Mouse (Mus musculus) left cerebral cortex, postnatal 10 days (tissue): Measurements from ENCODE around the gene Nsg2. TPM values are rescaled to one million over a fixed set of nuclear protein-coding genes. Genes with fewer than 3 reads are reported as not detected.
A peak's percentile ranks its signal among the peaks of the same experiment; 100 is the strongest.

Experiments used
- DNase-seq, 2 experiments: peaks; one replicate each; pipeline ENCODE4 v3.0.0; 2021 to 2022; ENCODE audit warnings: low spot score in 2 of 2, mixed read lengths in 1 of 2; ENCODE audit errors: extremely low spot score in 1 of 2
- intact Hi-C: fragments of 180-260 bp; cut with DNase I; formaldehyde crosslinking; loops from one replicate; pipeline ENCODE4 v1.15.1; 2025
- total RNA-seq, 2 experiments: library from RNA; stranded (reverse); gene quantifications; 2 replicates each; pipeline ENCODE4 v1.2.3; 2021

Gene Nsg2
- total RNA-seq, 2 experiments from 2014 or later = 873 to 894 TPM

GRCm38 (mm10) chr11:32061874-32062273, 61.6 kb downstream of the Nsg2 start:
- DNase-seq = peak; percentile 36 to 39
- intact Hi-C loops = loop anchor here (5.0 to 10.0 kb wide), 2 partner anchors 60 to 93 kb away; partner anchors contain the start of gene Nsg2

- DNase-seq = no peak
- intact Hi-C loops = loop anchor here (5.0 to 10.0 kb wide), 2 partner anchors 62 to 91 kb away; partner anchors contain the start of gene Nsg2
Measured at GRCm38 (mm10) chr11:32063775-32064510, 63.7 kb downstream of the Nsg2 start.

DNA sequence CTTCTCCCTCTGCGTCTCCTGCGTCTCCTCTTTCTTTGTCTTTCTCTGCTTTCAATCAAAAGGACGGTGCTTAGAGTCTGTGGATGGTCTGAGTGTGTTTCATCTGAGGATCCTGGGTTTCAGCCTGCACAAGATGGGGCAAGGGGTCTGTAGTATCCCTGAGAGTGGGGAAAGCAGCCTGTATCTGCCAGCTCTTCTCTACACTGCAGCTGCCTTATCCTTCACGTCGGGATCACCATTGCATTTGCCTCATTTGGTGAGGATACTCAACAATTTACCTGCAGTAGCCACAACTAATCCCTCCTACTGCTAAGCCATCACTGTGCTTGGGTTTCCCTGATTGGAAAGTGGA, 64.2 kb downstream of the Nsg2 start:
- intact Hi-C loops = loop anchor here (5.0 to 10.0 kb wide), 2 partner anchors 62 to 90 kb away; partner anchors contain the start of gene Nsg2
- no peak for DNase-seq

DNA sequence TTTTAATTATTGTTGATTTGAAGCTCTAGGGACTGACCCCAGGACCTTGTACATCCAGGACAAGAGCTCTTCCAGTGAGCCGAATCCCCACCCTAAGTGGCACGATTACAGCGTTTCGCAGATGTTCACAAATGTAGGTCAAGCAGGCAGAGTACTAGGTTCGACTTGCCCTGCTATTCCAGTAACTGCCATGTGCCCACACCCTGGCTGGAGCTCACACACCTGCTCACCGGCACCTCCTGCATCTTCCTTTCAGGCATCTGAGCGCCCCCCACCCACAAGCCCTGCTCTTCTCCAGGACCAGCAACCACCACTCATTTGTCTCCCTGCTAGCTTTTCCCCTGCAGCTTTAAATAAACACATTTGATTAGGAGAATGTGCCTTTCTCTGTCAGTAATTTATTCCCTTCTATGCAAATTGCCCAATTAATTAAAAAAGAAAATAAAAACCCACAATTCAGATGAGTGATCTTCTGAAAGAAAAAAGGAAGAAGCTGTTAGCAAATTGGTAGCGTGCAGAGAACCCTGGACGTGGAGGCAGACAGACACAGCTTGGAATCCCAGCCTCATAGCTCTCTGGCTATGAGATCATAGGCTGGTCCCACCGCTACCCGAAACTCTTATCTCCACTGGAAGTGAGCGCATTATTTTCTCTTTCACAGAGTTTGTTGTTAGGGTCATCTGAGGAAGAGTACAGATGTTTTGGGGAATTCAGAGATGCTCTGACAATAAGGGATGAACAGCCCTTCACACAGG, 68.7 kb downstream of the Nsg2 start:
- intact Hi-C loops = loop anchor here (10.0 kb wide), 1 partner anchor 86 kb away; no protein-coding TSS in a partner anchor
- DNase-seq = no peak

DNA sequence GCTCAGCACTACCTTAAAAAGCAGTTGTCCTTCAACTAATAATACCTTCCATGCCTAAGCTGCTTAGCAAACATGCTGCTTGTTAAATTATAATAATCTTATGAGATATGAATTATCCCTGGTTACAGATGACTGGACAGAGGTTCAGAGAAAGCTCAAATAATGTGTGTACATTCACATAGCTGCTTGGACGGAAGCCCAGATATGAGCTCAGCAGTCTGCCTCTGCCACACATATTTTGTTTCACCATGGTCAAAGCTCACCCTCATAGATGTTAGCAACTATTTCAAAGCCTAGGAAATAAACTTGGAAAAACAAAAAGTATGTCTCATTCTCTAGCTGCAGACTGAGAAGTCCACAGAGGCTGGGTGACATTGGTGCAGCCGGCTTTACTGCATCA, 74.9 kb downstream of the Nsg2 start:
- no peak for DNase-seq
- intact Hi-C loops = no loop called here

- peak in 1 of 2 experiments; percentile 52 for DNase-seq
- intact Hi-C loops = no loop called here
Measured at GRCm38 (mm10) chr11:32083462-32083861, 83.2 kb downstream of the Nsg2 start.

- intact Hi-C loops = no loop called here
- no peak for DNase-seq
Measured at GRCm38 (mm10) chr11:32086525-32086924, 86.3 kb downstream of the Nsg2 start.

DNA sequence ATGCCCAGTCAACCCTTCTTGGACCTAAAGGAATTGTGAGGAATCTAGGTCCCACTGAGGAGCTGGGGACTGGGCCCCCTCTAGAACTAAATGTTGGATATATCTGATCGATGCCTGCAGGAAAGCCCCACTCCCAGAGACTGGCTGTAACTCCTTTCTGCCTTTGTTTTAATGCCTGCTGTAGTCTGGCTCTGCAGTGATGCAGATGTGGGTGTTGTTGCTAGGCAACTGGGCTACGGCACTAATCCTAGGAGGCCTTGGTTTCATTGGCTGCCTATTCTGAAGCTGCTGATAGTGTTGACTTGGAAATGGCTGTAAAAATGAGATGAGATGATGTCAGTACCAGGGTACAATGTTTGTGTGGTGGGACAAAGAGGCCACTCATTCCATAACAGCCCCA, 87.1 kb downstream of the Nsg2 start:
- peak; percentile 69 to 88 for DNase-seq

DNA sequence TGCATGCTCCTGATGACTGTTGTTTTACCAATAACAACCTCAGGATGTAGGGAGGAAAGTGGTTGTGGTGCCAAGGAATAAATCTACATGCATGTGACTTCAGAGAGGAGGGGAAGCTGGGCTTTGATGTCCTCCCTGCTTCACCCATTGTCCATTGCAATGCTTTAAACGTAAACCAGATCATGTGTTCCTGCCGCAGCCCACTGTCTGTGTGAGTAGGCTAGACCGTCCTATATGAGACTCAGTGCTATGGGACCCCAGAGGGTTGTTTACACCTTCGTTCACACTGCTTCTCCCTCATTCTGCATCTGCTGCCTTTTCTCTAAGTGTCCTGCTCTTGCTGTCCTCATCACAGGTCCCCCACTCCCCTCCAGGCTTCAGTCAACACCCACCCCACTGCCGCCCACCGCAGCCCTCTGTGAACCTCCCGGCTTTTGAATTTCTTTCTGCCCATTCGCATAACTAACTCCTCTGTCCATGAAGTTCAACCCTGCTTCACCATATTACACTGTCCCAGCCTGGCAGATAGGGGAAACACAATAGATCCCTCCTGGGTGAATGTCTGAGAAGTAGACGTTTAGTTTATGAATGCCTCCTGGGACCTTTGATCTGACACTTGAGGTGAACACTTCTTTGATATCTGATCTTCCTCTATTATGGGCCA, 87.6 kb downstream of the Nsg2 start:
- no peak for DNase-seq
- intact Hi-C loops = no loop called here

More for the DNA sequence above, 87.1 kb downstream of the Nsg2 start:
- intact Hi-C loops = no loop called here

DNA sequence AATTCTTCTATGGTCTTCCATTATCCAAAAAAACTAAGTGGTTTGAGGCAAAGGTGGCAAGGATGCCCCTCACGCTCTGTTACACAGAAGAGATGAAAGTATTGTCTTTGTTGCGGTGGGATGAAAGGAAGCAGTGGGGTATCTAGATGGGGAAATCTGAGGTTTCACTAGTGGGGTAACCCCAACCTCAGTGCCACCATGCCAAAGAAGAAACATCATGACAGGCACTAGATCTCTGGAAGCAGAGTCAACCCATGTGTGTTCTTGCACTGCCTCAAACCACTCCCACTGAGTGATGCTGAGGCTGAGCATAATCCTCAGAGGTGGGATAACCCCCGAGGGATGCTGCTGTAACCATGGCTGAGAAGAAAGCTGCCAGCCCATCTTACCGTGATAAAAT, 95.5 kb downstream of the Nsg2 start:
- intact Hi-C loops = no loop called here
- no peak for DNase-seq

DNA sequence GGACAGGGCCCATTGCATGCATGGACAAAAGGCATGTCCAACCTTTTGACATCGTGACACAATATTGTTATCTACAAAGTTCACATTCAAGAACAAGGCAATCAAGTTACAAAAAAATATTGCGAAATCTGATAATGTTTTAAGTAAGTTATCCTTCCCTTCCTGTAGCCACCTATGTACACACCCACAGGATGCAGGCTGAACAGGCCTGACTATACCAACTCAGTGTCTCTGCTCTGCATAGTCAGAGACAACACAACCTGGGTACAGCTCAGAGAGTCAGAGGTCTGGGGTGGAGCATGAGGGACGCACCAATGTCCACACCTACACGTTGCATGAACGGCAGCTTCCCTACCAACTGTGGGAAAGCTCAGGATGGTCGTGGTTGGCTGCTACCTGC, 96.1 kb downstream of the Nsg2 start:
- intact Hi-C loops = no loop called here
- no peak for DNase-seq

DNA sequence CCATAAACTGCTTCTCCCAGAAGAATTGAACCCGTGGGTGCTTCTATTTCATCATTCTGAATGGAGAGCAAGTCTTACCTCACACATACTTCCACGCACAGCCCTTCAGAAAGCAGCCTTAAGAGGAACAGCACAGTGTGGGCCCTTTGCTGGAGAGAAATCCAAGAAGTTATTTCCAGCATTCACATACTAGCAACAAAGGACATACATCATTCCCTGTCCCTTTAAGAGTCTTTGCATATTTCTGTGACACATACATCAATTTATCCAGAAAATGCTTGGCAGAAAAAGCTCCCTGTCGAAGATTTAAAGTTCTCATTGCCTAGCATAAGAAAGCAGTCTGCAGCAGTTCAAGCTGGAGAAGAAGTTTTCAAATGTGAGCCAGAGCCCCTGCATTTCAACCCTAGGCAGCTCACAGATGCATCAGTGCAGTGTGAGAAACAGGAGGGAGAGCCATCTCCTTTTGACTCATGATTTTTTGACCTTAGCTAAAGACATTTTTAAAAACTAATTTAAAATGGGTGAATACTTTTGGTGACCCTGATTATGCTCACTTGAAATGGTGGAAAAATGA, 100.9 kb downstream of the Nsg2 start:
- intact Hi-C loops = loop anchor here (5.0 kb wide), 1 partner anchor 99 kb away; the partner anchor contains the start of gene Nsg2
- DNase-seq = no peak

DNA sequence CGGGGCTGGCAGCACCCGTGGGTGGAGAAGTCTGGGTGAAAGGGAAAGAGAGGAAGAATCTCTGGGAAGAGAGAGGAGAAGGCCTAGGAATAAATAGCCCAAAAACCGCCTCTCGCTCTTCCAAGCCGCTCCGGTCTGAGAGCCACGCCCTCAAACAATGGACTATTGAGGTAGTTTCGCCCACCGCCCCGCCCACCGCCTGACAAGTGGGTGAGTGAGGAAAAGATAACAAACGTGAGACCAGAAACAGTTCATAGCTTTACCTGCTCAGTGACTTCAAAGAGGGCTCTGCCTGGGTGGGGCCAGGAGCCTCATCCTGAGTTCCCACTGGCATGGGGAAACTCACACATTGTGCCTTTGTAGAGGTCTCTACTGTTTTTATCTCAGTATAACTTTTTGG, 102.7 kb downstream of the Nsg2 start:
- no peak for DNase-seq
- intact Hi-C loops = loop anchor here (5.0 kb wide), 1 partner anchor 101 kb away; the partner anchor contains the start of gene Nsg2

DNA sequence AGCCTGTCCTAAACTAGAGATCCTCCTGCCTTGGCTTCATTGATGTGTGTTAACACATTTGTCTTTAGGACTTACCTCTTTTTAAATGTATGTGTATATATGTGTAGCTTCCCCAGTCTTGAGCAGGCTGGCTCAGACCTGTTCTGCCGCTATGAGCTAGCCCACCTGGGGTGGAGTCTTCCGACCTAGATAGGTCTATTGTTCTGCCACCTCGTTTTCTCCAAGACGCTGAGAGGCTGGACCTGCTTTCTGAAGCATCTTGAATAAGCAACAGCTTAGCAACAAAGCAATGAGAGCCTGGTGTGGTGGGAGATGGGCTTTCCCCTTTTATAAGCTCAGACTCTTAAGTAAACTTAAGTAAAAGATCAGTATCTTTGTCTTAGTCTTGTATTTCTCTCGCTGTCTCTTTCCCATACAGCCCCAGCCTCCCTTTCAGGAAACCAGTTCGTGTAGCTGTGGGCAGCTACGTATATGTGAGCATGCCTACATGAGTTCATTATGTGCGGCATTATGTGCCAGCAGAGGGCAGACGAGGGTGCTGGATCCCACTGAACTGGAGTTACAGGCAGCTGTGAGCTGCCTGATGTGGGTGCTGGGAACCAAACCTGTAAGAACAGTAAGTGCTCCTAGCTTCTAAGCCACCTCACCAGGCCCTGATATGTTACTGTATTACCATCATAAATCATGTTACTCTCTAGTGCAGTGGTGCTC, 104.3 kb downstream of the Nsg2 start:
- DNase-seq = no peak
- intact Hi-C loops = loop anchor here (5.0 kb wide), 1 partner anchor 102 kb away; the partner anchor contains the start of gene Nsg2

DNA sequence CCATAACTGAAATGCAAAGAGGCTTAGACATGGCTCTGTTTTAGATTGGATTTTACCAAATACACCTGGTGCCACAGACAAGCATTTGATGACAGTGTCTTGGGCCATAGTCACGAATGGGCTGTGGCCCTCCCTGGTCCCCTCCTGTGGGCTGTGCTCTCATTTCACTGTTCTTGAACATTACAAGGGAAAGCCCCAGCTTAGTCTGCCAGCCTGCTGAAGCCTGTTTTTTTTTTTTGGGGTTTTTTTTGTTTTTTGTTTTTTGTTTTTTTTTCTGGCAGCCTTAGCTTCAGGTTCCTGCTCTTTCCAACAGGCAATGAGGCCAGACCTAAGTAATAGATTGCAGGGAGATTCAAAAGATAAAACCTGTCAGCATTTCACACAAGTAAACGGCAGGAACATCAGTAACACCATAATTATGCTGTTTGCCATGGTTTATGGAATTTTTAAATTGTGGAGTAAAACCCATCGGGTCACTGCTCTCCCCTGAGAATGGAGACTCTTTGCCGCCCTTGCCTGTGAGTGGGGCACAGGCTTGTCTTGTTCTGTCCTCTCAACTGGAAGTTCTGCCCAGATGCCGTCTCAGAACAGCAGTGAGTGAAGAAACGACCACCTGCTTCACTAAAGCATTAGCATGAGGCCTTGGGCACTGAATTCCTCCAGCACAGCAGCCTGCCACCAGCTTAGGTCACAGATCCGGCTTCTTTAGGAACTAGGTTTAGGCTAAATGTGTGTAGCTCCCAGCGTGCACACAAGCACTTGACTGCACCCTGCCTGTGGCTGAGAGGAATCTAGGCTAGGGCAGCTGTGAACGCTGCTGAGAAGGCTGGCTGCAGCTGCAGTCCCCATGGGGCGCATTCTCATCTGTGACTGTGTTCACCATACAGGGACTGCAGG, 105.7 kb downstream of the Nsg2 start:
- no peak for DNase-seq
- intact Hi-C loops = no loop called here

GRCm38 (mm10) chr11:32106647-32106985, 106.4 kb downstream of the Nsg2 start:
- intact Hi-C loops = no loop called here
- no peak for DNase-seq

GRCm38 (mm10) chr11:32108441-32108840, 108.2 kb downstream of the Nsg2 start:
- intact Hi-C loops = no loop called here
- DNase-seq = no peak
